Mouse (Mus musculus): Measurements from ENCODE around the gene Casz1. TPM values are rescaled to one million over a fixed set of nuclear protein-coding genes. Genes with fewer than 3 reads are reported as not detected.

Casz1 gene
- polyA plus RNA-seq, 1 experiment from 2014 or later = 7.3 TPM

DNA sequence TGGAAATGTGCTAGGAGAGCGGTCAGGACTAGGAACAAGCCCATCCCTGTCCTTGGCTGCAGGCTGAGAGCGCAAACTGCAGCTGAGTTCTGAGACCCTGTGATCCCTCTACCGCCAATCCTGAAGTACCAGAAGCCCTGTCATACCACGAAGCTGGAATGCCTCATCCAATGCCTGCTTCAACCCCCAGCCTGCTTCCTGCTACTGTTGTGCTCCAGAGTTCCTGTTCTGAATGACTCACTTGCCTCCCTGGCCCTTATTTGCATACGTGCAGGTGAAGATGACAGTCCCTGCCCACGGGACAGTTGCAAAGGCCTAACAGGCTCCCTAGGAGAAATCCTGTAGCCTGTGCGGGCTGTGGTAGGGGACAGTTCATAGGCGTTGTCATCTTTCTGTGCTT, 13.3 kb upstream of the Casz1 start:
- no peak overlapping the region for H3K9ac ChIP-seq (ENCODE audit: low read length)
- H3K9me3 ChIP-seq (ENCODE audit: control insufficient read depth, low read length) = no peaks in the 10 kb centered on the region
- H3K27me3 ChIP-seq (ENCODE audit: control insufficient read depth, insufficient read depth, low read depth, low read length) = peaks cover 3% of the 10 kb centered on the region; the same call in 1 of the 2 replicates
- H3K4me2 ChIP-seq (ENCODE audit: low read depth, low read length) = no peak overlapping the region
- no peak for ATAC-seq (ENCODE audit: low read depth)
- no peaks in the 10 kb centered on the region for H3K36me3 ChIP-seq (ENCODE audit: control insufficient read depth, insufficient read depth, low read length)
- 0 out of 2 replicates have a peak, but pooled peaks cover 2% of the 10 kb centered on the region for H3K4me1 ChIP-seq (replicated peaks; ENCODE audit: control insufficient read depth, insufficient read depth, low read length)
- WGBS = 62% methylated on average over 8 of the region's 8 CpGs
- H3K4me3 ChIP-seq (ENCODE audit: low read length) = no peak overlapping the region
- no peak overlapping the region for H3K27ac ChIP-seq (ENCODE audit: low read length)

DNA sequence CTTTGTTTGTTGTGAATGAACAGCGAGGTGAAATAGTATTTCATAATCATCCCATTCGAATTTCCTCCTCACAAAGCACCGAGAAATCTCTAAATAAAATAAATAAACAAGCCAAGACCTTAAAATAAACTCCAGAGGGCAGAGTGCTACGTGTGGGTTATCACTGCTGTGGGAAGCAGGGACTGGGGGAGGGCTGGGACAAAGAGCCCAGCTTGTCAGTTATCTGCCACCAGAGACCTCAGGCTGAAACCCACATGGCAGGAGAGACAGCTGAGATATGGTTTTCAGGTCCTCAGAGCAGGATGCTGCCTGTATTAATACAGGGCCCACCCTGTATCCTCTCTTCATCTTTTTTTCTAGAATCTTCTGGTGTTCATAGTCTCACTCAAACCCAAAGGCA, 9.2 kb upstream of the Casz1 start:
- Histone ChIP-seq H3K27me3 (ENCODE audit: control insufficient read depth, insufficient read depth, low read depth, low read length) (no peaks in the 10 kb centered on the region), H3K36me3 (ENCODE audit: control insufficient read depth, insufficient read depth, low read length) (no peaks in the 10 kb centered on the region), H3K9me3 (ENCODE audit: control insufficient read depth, low read length) (no peaks in the 10 kb centered on the region), H3K27ac (ENCODE audit: low read length) (no peak overlapping the region), H3K4me2 (ENCODE audit: low read depth, low read length) (no peak overlapping the region), H3K9ac (ENCODE audit: low read length) (no peak overlapping the region), H3K4me3 (ENCODE audit: low read length) (no peak overlapping the region), H3K4me1 (replicated peaks; ENCODE audit: control insufficient read depth, insufficient read depth, low read length) (peaks cover 4% of the 10 kb centered on the region; the same call in 1 of the 2 replicates)
- 23% methylated on average over 4 of the region's 4 CpGs for WGBS
- no peak for ATAC-seq (ENCODE audit: low read depth)

DNA sequence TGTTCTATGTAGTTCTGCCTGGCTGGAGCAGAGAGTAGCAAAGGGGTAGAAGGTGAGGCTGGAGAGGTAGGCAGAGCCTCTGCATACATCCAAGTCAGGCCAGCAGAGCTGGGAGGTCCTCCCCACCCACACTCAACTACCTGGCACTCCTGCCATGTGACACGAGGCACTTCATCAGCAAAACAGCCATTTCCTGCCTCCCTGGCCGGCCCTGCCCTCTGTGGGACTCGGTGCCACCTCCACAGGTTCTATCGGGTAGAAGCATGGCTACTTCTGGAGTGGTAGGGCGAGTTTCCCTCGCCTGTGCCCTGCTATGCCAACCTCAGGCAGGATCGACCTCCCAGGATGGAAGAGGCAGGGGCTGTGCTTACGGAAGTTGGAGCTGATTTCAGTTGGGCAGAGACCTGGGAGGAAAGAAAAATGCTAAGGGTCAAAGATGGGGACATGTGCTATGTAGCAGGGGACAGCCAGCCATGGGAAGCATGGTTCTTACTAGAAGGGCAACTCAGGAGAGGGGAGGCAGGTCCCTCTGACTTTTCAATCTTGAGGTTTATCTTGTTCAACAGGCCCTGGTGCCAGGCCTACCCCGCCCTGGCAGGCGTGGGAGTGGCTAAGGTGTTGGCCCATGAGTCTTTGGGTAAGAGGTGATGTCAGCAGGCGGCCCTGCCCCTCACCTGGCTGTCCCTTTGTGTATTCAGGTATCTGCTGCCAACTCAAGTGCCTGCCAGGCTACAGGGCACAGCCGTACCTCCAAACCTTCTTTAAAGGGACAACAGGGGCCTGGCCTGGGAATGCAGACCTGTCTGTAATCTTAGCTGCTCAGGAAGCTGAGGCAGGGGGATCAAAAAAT, 6.5 kb upstream of the Casz1 start:
- Histone ChIP-seq H3K27ac (ENCODE audit: low read length) (peak overlapping the region; percentile 96), H3K4me3 (ENCODE audit: low read length) (no peak overlapping the region), H3K4me1 (replicated peaks; ENCODE audit: control insufficient read depth, insufficient read depth, low read length) (peaks cover 4% of the 10 kb centered on the region; the same call in 1 of the 2 replicates), H3K27me3 (ENCODE audit: control insufficient read depth, insufficient read depth, low read depth, low read length) (no peaks in the 10 kb centered on the region), H3K9me3 (ENCODE audit: control insufficient read depth, low read length) (no peaks in the 10 kb centered on the region), H3K9ac (ENCODE audit: low read length) (peak overlapping the region; percentile 27; the same call in 1 of the 2 replicates), H3K4me2 (ENCODE audit: low read depth, low read length) (peak overlapping the region; percentile 7; the same call in 1 of the 2 replicates), H3K36me3 (ENCODE audit: control insufficient read depth, insufficient read depth, low read length) (no peaks in the 10 kb centered on the region)
- WGBS = 52% methylated on average over 12 of the region's 12 CpGs
- peak; percentile 94 for ATAC-seq (ENCODE audit: low read depth)

DNA sequence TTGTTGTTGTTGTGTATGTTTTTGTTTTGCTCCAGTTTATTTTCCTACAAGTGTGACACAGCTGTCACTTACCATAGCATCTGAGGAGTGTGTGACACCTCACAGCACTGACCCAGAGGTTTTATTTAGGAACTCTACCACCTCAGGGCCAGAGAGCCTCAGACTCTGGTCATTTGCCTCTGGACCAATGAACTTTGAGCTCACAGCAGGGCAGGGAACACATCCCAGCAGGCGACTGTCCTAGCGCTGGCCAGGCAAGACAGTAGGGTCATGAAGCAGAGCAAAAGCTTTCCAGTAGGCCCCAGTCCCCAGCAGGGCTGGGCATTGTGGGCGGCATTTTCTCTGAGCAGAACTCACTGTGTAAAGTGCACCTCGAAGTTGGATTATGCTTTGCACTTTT, 1.2 kb upstream of the Casz1 start:
- 48% methylated on average over 4 of the region's 4 CpGs for WGBS
- H3K4me1 ChIP-seq (replicated peaks; ENCODE audit: control insufficient read depth, insufficient read depth, low read length) = peaks cover 22% of the 10 kb centered on the region
- no peaks in the 10 kb centered on the region for H3K36me3 ChIP-seq (ENCODE audit: control insufficient read depth, insufficient read depth, low read length)
- peaks cover 24% of the 10 kb centered on the region for H3K27me3 ChIP-seq (ENCODE audit: control insufficient read depth, insufficient read depth, low read depth, low read length)
- no peaks in the 10 kb centered on the region for H3K9me3 ChIP-seq (ENCODE audit: control insufficient read depth, low read length)
- H3K9ac ChIP-seq (ENCODE audit: low read length) = no peak overlapping the region
- H3K27ac ChIP-seq (ENCODE audit: low read length) = no peak overlapping the region
- H3K4me3 ChIP-seq (ENCODE audit: low read length) = no peak overlapping the region
- no peak for ATAC-seq (ENCODE audit: low read depth)
- no peak overlapping the region for H3K4me2 ChIP-seq (ENCODE audit: low read depth, low read length)

DNA sequence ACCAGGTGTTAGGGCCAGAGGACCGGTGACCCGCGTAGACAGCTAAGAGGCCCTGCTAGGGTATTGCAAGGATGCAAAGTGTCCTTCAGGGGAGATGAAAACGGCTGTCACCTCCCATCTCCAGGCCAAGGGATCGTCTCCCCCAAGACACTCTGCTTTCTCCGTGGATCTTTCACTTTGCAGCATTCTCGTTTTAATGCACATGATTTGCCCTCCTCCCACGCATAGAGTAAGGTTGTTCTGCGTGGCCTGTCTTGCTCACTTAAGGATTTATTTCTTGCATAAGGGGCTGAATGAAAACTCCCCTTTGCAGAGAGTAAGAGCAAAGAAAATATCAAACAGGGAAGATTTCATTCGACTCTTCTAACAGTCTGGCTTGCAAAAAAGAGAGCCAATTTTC, 593 bp upstream of the Casz1 start:
- Histone ChIP-seq H3K4me1 (replicated peaks; ENCODE audit: control insufficient read depth, insufficient read depth, low read length) (peaks cover 22% of the 10 kb centered on the region), H3K4me2 (ENCODE audit: low read depth, low read length) (peak overlapping the region; percentile 96), H3K4me3 (ENCODE audit: low read length) (peak overlapping the region; percentile 75), H3K27me3 (ENCODE audit: control insufficient read depth, insufficient read depth, low read depth, low read length) (peaks cover 28% of the 10 kb centered on the region), H3K9ac (ENCODE audit: low read length) (no peak overlapping the region; the same call in 1 of the 2 replicates), H3K27ac (ENCODE audit: low read length) (no peak overlapping the region), H3K36me3 (ENCODE audit: control insufficient read depth, insufficient read depth, low read length) (no peaks in the 10 kb centered on the region), H3K9me3 (ENCODE audit: control insufficient read depth, low read length) (no peaks in the 10 kb centered on the region)
- WGBS = 11% methylated on average over 10 of the region's 10 CpGs
- ATAC-seq (ENCODE audit: low read depth) = no peak

DNA sequence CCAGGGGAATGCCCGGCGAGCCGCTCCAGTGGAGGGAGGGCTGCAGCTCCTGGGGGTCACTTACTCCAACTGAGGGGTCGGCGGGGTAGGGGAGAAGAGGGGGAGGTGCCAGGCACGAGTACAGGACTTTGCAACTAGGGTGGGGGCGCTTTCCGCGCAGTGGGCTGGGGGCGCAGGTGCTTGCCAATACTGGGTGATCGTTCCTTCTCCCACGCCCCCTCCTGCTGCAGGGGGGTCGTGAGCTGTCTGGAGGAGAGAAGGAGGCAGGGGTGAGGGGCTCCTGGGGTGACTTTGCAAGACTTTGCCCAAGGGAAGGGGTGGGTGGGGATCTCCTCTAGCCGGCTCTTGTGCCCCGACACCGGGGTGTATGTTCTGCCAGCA, 541 bp downstream of the Casz1 start:
- Histone ChIP-seq H3K36me3 (ENCODE audit: control insufficient read depth, insufficient read depth, low read length) (no peaks in the 10 kb centered on the region), H3K4me3 (ENCODE audit: low read length) (peak overlapping the region; percentile 75), H3K4me1 (replicated peaks; ENCODE audit: control insufficient read depth, insufficient read depth, low read length) (peaks cover 22% of the 10 kb centered on the region), H3K4me2 (ENCODE audit: low read depth, low read length) (peak overlapping the region; percentile 96), H3K9me3 (ENCODE audit: control insufficient read depth, low read length) (no peaks in the 10 kb centered on the region), H3K27ac (ENCODE audit: low read length) (peak overlapping the region; percentile 68), H3K9ac (ENCODE audit: low read length) (peak overlapping the region; percentile 73), H3K27me3 (ENCODE audit: control insufficient read depth, insufficient read depth, low read depth, low read length) (peaks cover 32% of the 10 kb centered on the region)
- WGBS = 0% methylated on average over 13 of the region's 16 CpGs
- ATAC-seq (ENCODE audit: low read depth) = peak; percentile 4; the same call in 1 of the 2 replicates

DNA sequence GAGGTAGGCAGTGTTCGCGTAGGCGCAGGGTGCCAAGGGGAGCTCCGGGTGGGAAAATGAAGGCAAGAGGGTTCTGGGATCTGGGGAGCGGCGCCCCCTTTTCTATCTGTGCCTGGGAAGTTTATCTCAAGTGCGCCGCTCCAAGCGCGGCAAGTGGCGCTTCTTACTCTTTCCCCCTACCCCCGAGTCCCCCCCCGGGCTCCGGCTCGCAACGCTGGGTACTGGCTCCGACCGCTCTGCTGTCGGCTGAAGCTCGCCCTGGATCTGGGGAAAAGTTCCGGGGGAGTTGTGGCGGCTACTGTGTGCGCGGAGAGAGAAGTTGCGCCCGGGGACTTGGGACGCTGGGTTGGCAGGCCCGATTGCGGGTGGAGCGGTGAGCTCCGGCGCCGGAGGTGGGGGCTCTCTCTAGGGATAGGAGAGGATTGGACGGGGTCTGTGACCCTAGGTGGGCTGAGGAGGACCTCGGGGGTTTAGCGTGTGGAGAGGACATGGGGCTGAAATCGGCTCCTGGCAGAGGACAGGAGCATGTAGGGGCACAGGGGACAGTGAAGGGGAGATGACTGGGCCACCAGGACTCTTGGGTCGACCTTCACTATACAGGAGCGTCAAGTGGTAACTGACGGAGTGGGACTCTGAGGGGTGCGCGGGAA, 1.1 kb downstream of the Casz1 start:
- H3K9ac ChIP-seq (ENCODE audit: low read length) = peak overlapping the region; percentile 73
- under 1% methylated on average over 41 of the region's 42 CpGs for WGBS
- peak overlapping the region; percentile 75 for H3K4me3 ChIP-seq (ENCODE audit: low read length)
- peaks cover 33% of the 10 kb centered on the region for H3K27me3 ChIP-seq (ENCODE audit: control insufficient read depth, insufficient read depth, low read depth, low read length)
- H3K36me3 ChIP-seq (ENCODE audit: control insufficient read depth, insufficient read depth, low read length) = no peaks in the 10 kb centered on the region
- peak; percentile 5 for ATAC-seq (ENCODE audit: low read depth)
- H3K9me3 ChIP-seq (ENCODE audit: control insufficient read depth, low read length) = no peaks in the 10 kb centered on the region
- H3K4me1 ChIP-seq (replicated peaks; ENCODE audit: control insufficient read depth, insufficient read depth, low read length) = peaks cover 22% of the 10 kb centered on the region
- no peak overlapping the region; the same call in 1 of the 2 replicates for H3K27ac ChIP-seq (ENCODE audit: low read length)
- H3K4me2 ChIP-seq (ENCODE audit: low read depth, low read length) = peak overlapping the region; percentile 96

DNA sequence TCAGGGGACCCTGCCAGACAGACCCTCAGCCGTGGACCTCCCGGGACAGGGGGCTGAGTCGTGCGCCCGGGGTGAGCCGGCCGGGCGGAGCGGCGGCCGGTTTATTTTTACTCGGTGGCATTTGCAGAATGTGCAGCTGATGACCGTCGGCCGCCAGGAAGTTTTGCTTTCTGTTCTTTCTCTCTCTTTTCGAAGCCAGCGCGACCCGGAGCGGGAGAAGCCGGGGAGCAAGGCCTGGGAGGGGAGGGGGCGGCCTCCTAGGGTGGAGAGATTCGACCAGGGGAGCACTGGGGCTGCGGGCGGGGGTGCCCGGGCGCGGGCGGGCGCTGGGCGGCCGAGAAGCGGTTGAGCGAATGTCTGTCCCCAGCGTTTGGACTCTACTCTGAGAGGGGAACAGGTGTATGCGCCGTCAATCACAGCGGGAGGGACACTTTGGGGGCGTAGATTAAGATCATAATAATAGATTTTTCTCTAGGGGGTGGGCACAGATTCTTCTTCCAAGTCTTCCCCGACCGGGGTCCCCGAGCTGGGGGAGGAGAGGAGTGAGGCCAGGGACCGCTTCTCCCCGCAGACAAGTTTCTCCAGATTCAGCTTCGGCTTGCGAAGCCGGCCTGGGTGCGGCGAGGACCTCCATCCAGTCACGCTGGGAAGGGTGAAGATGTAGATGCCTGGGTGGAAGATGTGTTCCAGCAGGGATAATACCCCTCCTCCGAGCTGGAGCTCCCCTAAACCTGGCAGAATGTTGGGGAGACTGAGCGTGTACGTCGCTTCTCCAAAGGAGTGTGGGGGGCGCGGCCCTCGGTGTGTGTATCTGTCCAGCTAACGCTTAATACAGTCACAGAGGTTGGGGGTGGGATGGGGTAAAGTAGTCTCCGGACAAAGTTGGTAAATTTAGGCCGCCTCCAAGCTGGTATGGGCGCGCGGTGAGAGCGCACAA, 1.9 kb downstream of the Casz1 start:
- H3K4me1 ChIP-seq (replicated peaks; ENCODE audit: control insufficient read depth, insufficient read depth, low read length) = peaks cover 22% of the 10 kb centered on the region
- under 1% methylated on average over 60 of the region's 64 CpGs for WGBS
- peak overlapping the region; percentile 96 for H3K4me2 ChIP-seq (ENCODE audit: low read depth, low read length)
- peaks cover 41% of the 10 kb centered on the region for H3K27me3 ChIP-seq (ENCODE audit: control insufficient read depth, insufficient read depth, low read depth, low read length)
- ATAC-seq (ENCODE audit: low read depth) = no peak
- H3K9me3 ChIP-seq (ENCODE audit: control insufficient read depth, low read length) = no peaks in the 10 kb centered on the region
- peak overlapping the region; percentile 73 for H3K9ac ChIP-seq (ENCODE audit: low read length)
- H3K4me3 ChIP-seq (ENCODE audit: low read length) = peak overlapping the region; percentile 75
- H3K27ac ChIP-seq (ENCODE audit: low read length) = peak overlapping the region; percentile 43; the same call in 1 of the 2 replicates
- H3K36me3 ChIP-seq (ENCODE audit: control insufficient read depth, insufficient read depth, low read length) = no peaks in the 10 kb centered on the region

All from lung, embryonic 16.5 days (tissue).